Mouse (Mus musculus) kidney, adult 2 months (tissue): Measurements from ENCODE around the gene Pfn1.

Experiments
- CTCF ChIP-seq: fragments of 200-500 bp; conservative IDR thresholded peaks from 2 replicates; pipeline ENCODE4 v1.5.1; 2011; ENCODE audit warnings: low read depth, mild to moderate bottlenecking, control low read depth, low read length, moderate library complexity, mixed read lengths; ENCODE audit not compliant: insufficient read depth, insufficient read length
- POLR2A ChIP-seq: fragments of 200-500 bp; IDR thresholded peaks from one replicate; pipeline ENCODE4 v1.6.1; 2011; ENCODE audit warnings: low read depth, low read length, control low read depth

DNA sequence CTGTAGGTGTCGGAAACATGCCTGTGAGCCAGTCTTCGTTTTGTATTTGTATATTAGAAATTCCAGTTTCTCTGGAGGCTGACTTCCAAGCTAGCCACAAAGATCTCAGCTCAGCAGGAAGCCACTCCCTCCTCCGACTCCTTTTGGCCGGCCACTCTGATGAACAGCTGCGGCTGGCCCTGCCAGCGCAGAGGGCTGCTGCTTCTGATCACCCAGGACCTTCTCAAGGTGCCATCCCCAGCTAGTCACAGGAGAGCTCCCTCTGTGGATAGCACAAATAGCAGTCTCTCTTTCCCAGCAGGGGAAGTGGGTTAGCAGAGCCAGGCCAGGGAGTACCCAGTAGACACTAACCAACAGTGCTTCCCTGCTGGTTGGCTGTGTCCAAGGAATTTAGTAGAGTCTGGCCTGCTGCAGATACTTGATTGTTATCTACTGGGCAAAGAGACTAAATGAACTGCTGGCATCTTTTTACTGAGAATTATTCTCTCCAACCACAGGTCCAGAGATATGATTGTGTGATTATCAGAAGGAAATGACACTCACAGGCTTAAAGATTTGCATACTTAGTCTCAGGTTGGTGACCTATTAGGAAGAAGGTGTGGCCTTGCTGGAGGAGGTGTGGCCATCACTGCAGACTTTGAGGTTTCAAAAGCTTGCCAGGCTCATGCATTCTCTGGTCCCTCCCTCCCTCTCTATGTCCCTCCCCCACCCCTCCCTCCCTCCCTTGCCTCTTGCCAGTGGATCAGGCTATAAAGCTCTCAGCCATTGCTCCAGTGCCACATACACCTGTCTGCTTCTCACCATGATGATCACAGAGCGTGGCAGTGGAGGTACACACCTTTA lies 32.3 kb downstream of the Pfn1 start:
- TF ChIP-seq CTCF (no peak), POLR2A (no peak)
